Mouse (Mus musculus) spleen, postnatal 14 days (tissue): ENCODE measurements at regions not wholly inside any gene's neighbourhood (a gene's known extent, or its start where the extent isn't known, plus 50 kb on each side); places are given as distances from the start of the nearest gene placed in this dataset.
A peak's percentile ranks its signal among the peaks of the same experiment; 100 is the strongest.

ENCODE experiments used
- DNase-seq, 2 experiments: peaks; one replicate each; pipeline ENCODE4 v3.0.0; 2021 to 2022; ENCODE audit warnings: low spot score in 2 of 2

DNA sequence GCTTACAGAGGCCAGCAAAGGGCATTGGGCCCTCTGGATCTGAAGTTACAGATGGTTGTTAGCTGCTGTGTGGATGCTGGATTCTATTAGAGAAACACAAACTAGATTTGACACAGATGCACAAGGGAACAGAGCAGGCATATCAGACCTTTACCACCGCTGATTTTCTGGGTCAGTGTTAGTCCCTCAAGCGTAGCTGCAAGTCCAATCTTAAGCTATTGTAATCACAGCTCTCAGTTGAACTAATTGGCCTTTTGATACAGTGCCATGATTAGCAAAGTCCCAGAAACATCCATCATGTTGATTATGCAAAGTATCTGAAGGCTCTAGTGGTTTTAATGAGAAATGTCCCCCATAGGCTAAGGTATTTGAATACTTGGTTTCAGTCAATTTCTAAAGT lies 54.2 kb upstream of the Plppr5 start:
- DNase-seq, result no peak

DNA sequence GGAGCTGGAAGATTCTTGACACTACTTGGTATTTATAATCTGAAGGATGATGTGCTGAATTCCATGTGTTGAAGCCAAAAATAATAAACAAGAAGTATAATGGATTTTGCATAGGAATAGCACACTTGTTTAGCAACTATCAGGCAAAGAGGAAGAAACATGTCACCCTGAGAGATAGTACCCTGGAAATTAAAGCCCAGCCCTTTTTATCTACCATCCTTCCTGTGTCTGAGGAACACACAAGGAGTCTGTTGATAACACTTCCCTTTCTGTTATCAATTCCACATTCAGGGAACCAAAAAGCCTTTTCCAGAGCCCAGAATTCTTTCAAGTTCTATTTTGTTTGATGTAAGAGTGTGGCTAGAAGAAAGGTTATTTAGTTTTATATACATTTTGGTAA lies 66.5 kb upstream of the Plppr5 start:
- no peak for DNase-seq

DNA sequence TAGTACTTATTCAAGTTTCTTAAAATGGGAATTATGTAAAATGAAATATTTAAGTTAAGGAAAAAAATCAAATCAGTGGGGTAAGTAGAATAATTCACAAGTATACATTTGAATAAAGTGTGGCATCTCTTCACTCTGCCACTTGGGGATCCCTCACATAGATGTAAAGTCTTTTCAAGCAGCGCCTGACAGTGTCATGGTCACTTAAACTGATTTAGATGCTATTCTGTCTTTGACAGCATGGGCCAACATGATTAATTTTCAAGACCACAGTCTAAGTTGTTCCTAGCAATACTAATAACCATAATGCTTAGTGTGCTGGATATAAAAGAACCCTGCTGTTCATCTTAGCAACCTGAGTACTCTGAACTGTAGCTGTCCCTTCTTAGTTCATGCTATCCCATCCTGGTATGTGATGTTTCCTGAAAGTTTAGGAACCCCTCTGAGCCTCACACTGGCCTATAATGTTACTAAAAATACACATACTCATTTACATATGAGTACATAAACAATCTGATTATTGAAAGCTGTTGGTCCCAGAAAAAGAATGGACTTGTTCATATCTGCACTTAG lies 68.4 kb upstream of the Plppr5 start:
- no peak for DNase-seq

DNA sequence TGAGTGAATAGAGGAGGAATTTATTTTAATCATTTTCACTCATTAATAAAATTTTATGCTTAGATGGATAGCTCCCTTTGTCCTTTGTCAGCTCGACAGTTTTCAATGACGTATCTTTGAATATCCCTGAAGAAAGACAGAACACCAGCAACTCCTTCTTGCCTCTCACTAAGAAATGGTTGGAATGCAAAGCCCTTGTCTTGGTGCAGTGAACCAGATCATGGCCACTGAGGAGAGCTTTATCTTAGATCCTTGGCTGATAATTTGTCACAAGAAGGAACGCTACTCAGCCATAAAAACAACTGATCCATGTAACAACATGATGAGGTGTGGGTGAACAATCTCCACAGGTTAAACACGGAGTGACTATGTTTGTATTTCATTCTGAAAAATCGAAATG lies 73.5 kb upstream of the Plppr5 start:
- no peak for DNase-seq

DNA sequence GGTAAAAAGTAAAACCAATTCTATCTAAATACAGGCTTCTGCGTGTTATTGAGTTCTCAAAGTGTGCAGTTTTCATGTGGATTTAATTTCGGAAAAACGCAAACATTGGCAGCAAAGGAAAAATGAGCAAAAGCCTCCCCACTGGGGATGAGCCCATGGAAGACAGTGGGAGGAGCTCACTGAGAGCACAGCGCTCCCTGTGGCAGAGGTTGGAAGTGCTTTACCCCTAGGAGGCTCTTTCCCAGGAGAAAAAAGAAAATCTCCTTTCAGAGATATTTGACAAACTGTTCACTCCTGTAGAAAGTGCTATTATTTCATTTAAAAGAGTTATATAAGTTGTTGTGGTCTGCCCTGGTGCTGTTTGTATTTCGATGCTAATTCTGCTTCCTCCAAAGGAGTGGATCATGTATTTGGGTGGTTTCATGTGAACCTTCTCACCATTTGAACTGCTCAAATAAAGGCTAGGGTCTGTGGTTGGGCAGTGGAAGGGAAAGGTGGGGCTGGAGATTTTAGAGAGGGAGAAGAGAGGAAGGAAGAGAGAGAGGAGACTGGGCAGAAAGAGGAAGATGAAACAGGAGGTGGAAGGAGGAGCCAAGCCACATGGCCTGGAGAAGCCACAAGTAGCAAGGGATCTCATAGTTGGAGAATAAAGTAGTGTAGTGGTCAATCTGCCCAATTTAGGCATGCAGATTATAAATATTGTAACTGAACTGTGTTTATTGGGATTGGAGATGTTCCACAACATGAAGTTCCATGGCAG lies 76.3 kb upstream of the Plppr5 start:
- DNase-seq, result no peak

DNA sequence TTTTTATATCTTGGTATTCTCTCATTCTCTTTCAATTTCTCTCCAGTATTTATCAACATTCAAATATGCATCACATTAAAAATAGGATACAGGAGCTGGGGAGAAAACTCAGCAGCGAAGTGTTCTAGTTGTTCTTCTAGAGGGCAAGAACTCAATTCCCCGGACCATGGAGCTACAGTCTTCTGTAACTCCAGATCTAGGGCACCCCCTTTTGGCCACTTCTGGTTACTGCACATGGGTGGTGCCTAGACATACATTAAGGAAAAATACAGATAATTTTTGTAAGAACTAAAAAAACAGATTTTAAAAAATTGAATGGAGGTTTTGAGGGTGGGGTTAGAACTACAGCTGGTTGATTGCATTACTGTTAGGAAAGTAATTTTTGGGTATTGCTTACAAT lies 80.5 kb upstream of the Plppr5 start:
- no peak for DNase-seq

DNA sequence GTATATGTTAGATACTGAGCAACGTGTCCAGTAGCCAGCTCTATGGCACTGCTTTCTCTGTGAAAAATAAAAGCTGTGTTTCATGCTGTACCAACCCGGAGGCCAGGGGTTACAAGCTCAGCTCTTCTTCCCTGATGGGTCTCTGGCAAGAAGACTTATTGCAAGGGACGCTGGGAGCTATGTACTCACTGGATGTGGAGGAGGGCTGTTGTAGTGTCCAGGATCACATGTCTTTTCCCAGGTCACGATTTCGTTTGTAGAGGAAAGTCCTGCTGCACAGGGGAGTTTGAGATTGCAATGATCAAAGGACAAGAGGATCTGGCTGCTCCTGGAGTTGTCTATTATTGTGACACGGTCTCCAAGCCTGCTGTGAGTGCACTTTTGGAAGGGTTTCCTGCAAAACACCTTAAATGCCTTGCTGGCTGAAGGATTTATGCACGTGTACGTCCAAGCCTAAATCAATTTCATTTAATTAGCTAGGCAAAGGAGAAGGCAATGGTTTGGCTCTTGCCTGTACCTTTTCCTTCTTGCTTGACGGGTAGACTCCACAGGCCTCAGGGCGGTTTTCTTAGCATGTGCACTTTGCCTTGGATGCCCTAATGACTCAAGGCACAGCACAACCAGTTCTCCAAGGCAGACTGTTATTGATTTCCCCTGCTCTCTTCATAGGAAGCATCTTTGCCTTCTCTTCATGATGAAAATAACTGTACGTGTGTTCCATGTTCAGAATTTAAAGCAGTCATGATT lies 87.2 kb upstream of the Plppr5 start:
- DNase-seq, result no peak

GRCm38 (mm10) chr3:117486351-117486750 lies 88.3 kb upstream of the Plppr5 start:
- DNase-seq, result no peak

- no peak for DNase-seq
These were observed 94.5 kb upstream of the Plppr5 start for GRCm38 (mm10) chr3:117480131-117480530.

GRCm38 (mm10) chr3:117459507-117459906 lies 98.8 kb upstream of the Plppr4 start:
- DNase-seq, result no peak

- no peak for DNase-seq
These were observed 89.9 kb upstream of the Plppr4 start for GRCm38 (mm10) chr3:117450559-117450958.

GRCm38 (mm10) chr3:117441887-117442286 lies 81.2 kb upstream of the Plppr4 start:
- no peak for DNase-seq

DNA sequence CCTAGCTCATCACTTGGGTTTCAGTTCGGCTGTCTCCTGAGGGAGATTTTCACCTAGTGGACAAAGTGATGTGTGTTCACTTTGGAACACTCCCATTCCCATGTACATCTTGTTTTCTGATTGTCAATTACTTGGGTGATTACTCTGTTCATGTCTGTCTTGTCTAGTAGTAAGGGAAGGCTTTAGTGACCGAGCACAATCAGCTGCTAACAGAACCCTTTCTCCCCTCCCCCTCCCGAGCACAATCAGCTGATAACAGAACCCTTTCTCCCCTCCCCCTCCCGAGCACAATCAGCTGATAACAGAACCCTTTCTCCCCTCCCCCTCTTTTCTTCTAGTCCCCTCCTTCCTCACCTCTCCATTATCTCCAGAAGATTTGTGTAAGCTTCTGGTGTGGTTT lies 79.6 kb upstream of the Plppr4 start:
- no peak for DNase-seq

DNA sequence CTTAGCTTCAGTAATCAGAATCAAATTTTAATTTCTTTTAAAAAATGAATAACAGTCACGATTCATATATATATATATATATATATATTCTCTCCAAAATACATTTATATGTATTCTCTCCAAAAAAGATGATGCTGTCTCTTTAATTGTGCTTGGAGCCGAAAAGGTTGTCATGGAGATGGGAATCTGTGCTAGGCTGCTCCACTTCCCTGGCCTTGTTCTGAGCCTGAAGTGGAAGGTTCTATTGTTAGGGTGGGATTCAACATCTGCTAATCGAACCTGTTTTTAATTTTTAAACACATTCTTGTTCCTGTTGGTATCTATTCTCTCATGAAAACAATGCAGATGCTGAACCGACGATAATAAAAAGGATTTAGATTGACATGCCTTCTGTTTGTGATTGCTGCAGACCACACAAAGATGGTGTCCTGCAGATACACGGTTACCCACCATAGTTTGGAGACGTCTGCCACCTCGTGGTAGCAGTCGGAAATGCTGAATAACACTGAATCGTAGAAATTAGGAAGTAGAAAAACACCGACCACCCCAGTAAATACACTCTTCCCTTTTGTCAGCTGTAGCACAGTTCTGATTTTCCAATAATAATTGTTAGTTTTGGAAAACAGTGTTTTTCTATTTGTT lies 77.9 kb upstream of the Plppr4 start:
- peak in 1 of 2 experiments; percentile 6 for DNase-seq

GRCm38 (mm10) chr3:117424526-117424925 lies 63.9 kb upstream of the Plppr4 start:
- no peak for DNase-seq

DNA sequence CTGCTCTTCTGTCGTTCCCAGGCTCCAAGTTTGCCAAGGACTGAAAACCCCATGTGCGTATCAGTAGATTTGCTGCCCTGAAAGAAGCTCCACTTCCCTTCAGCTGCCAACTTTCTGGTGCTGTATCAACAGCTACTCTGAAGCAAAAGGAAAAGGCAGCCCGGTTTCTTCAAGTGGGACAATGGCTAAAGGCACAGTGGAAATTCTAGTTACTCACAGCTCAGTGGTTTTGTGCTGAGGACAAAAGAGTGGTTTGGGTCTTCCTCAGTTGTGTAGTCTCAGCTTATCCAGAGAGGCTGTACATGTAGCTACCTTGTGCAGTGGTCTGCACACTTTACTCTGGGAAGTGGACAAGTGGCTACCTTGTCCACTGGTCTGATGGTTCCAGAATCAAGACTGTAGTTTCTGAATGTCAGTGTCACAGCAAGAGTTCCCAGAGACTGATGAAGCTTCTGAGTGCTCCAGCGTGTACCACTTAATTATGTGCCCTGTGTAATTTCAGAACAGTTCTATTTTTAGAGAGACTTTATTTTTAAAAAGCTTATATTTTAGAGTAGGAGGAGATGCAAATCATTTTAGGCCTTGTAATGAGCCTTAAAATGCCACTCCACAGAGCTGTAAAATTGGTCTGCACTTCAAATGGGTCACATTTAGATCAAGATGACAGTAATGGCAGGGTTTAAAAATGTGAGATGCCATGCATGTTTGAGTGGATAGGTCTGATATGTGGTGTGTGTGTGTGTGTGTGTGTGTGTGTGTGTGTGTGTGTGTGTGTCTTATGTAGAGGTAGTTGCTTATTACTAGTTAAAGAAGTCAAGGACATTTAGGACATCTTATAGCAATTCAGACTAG lies 52.4 kb upstream of the Plppr4 start:
- no peak for DNase-seq
